Mouse (Mus musculus) lung, postnatal 0 days (tissue): ENCODE measurements around the gene Krtap21-1.

Experiments used
- CTCF ChIP-seq: IDR thresholded peaks from 2 replicates; pipeline ENCODE4 v1.5.1; 2016; ENCODE audit warnings: antibody characterized with exemption, mild to moderate bottlenecking
- EP300 ChIP-seq: IDR thresholded peaks from 2 replicates; pipeline ENCODE4 v1.6.1; 2016; ENCODE audit warnings: antibody characterized with exemption, mild to moderate bottlenecking, control low read depth

GRCm38 (mm10) chr16:89429586-89429985 is 25.9 kb upstream of the Krtap21-1 start:
- no peak for TF ChIP-seq CTCF
- no peak for TF ChIP-seq EP300
